Mouse (Mus musculus): Measurements from ENCODE around the gene Cyp2c70. TPM values are rescaled to one million over a fixed set of nuclear protein-coding genes. Genes with fewer than 3 reads are reported as not detected.
"Not testable (repeated sequence)": the region's sequence is repeated elsewhere in the genome, so short reads cannot be mapped to it uniquely, and the experiment has no call there.

Cyp2c70 gene
- polyA plus RNA-seq, 1 experiment: not detected

- Histone ChIP-seq H3K27ac (ENCODE audit: insufficient read depth, low read length) (no peak overlapping the region), H3K4me1 (ENCODE audit: control insufficient read depth, insufficient read depth, low read length) (no peaks in the 10 kb centered on the region), H3K4me3 (replicated peaks; ENCODE audit: insufficient read depth, low read depth, low read length) (no peak overlapping the region), H3K27me3 (ENCODE audit: control insufficient read depth, insufficient read depth, low read length) (no peaks in the 10 kb centered on the region)
- TF ChIP-seq POLR2A (IDR thresholded peaks at IDR 0.05; ENCODE audit: borderline replicate concordance, insufficient read depth, low read length) (no peak), CTCF (IDR thresholded peaks at IDR 0.05; ENCODE audit: borderline replicate concordance, insufficient read depth, low read depth, low read length) (no peak)
- WGBS: 70% methylated on average over 5 of the region's 5 CpGs
- no peak for DNase-seq
Observed at GRCm38 (mm10) chr19:40220878-40221277, 33.7 kb upstream of the Cyp2c70 start.

DNA sequence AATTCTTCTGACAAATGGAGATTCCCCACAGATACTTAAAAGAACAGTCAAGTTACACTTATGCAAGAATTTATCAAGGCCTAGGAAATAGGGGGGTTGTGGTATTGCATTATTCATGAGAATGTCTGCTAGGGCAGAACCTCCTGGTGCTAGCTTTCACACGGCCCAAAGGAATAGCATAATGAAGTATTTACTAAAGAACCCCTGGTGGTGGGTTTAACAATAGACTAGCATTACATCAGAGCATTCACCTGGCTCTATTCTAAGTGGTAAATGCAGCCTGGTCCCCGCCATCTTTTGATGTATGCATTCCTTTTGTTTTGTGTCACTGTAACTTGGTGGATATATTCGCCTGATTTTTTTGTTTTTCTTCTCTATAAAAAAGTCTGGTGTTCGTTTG is 15.8 kb upstream of the Cyp2c70 start:
- not testable (repeated sequence) for H3K27me3 ChIP-seq (ENCODE audit: control insufficient read depth, insufficient read depth, low read length); H3K27ac ChIP-seq (ENCODE audit: insufficient read depth, low read length); H3K4me1 ChIP-seq (ENCODE audit: control insufficient read depth, insufficient read depth, low read length); DNase-seq; H3K4me3 ChIP-seq (replicated peaks; ENCODE audit: insufficient read depth, low read depth, low read length)
- 7% methylated on average over 4 of the region's 4 CpGs for WGBS

GRCm38 (mm10) chr19:40190596-40190995 is 3.5 kb upstream of the Cyp2c70 start:
- no peak for DNase-seq
- 90% methylated on average over 10 of the region's 10 CpGs for WGBS

DNA sequence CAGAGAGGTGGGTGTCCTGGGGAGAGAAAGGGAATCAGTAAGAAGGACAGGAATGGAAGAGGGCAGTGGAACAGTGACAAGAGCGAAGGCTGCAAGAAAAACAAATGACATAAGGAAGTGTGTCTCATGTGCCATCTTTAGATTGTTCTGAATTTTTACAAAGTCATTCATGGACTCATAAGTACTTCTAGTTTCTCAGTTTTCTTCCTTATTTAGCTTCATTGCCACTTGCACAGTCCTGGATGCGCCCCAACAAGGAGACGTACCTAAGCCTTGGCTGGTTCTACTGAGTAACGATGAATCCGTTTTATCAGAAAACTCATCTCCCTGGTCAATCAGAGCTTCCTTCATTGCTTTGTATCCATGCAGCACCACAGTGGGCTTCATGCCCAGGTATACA is 3.5 kb downstream of the Cyp2c70 start:
- DNase-seq: no peak
- no peaks in the 10 kb centered on the region for H3K4me1 ChIP-seq (ENCODE audit: control insufficient read depth, insufficient read depth, low read length)
- no peak for TF ChIP-seq CTCF (IDR thresholded peaks at IDR 0.05; ENCODE audit: borderline replicate concordance, insufficient read depth, low read depth, low read length)
- no peak for TF ChIP-seq POLR2A (IDR thresholded peaks at IDR 0.05; ENCODE audit: borderline replicate concordance, insufficient read depth, low read length)
- H3K4me3 ChIP-seq (replicated peaks; ENCODE audit: insufficient read depth, low read depth, low read length): no peak overlapping the region
- WGBS: 92% methylated on average over 5 of the region's 5 CpGs
- no peaks in the 10 kb centered on the region for H3K27me3 ChIP-seq (ENCODE audit: control insufficient read depth, insufficient read depth, low read length)
- H3K27ac ChIP-seq (ENCODE audit: insufficient read depth, low read length): no peak overlapping the region

More at GRCm38 (mm10) chr19:40190596-40190995, 3.5 kb upstream of the Cyp2c70 start:
- H3K4me3 ChIP-seq (replicated peaks; ENCODE audit: insufficient read depth, low read depth, low read length): no peak overlapping the region
- H3K27ac ChIP-seq (ENCODE audit: insufficient read depth, low read length): no peak overlapping the region
- TF ChIP-seq CTCF (IDR thresholded peaks at IDR 0.05; ENCODE audit: borderline replicate concordance, insufficient read depth, low read depth, low read length) (no peak), POLR2A (IDR thresholded peaks at IDR 0.05; ENCODE audit: borderline replicate concordance, insufficient read depth, low read length) (no peak)
- no peaks in the 10 kb centered on the region for H3K4me1 ChIP-seq (ENCODE audit: control insufficient read depth, insufficient read depth, low read length)
- no peaks in the 10 kb centered on the region for H3K27me3 ChIP-seq (ENCODE audit: control insufficient read depth, insufficient read depth, low read length)

DNA sequence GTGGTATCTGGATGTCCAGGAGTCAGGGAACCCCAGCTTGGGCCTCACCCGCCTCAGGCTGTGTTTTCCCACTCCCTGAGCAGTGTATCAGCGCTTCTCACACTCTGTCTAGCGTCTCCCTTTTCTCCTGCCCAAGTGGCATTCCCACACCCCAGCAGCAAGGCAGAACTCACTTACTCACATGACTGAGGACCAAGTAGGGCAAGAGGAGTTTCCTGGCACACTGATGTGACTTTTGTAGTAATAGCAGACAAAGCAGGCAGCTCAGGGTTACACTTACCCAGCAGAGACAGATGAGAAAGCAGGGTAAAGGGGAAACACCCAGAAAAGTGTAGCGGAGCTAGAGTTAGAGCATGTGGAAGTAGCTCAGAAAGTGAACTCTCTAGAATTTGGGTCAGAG is 8.8 kb downstream of the Cyp2c70 start:
- Histone ChIP-seq H3K4me1 (ENCODE audit: control insufficient read depth, insufficient read depth, low read length) (no peaks in the 10 kb centered on the region), H3K27me3 (ENCODE audit: control insufficient read depth, insufficient read depth, low read length) (no peaks in the 10 kb centered on the region), H3K4me3 (replicated peaks; ENCODE audit: insufficient read depth, low read depth, low read length) (no peak overlapping the region), H3K27ac (ENCODE audit: insufficient read depth, low read length) (no peak overlapping the region)
- 77% methylated on average over 4 of the region's 4 CpGs for WGBS
- TF ChIP-seq POLR2A (IDR thresholded peaks at IDR 0.05; ENCODE audit: borderline replicate concordance, insufficient read depth, low read length) (no peak), CTCF (IDR thresholded peaks at IDR 0.05; ENCODE audit: borderline replicate concordance, insufficient read depth, low read depth, low read length) (no peak)
- no peak for DNase-seq

DNA sequence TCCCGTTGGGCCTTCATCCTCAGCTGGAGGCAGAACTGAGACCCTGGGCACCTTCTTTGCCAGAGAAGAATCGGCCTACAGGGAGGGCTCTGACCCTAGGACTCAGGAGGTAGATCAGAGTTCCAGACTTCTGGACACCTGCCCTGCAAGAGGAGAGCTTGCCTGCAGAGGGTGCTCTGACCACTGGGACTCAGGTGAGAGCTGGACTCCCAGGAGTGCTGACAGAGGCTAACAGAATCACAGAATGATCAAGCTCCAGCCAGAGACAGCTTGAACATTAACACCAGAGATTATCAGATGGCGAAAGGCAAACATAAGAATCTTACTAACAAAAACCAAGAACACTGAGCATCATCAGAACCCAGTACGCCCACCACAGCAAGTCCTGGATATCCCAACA is 18.7 kb downstream of the Cyp2c70 start:
- not testable (repeated sequence) for H3K4me3 ChIP-seq (replicated peaks; ENCODE audit: insufficient read depth, low read depth, low read length); H3K27ac ChIP-seq (ENCODE audit: insufficient read depth, low read length); H3K4me1 ChIP-seq (ENCODE audit: control insufficient read depth, insufficient read depth, low read length); DNase-seq; H3K27me3 ChIP-seq (ENCODE audit: control insufficient read depth, insufficient read depth, low read length)
- 87% methylated on average over 4 of the region's 4 CpGs for WGBS

DNA sequence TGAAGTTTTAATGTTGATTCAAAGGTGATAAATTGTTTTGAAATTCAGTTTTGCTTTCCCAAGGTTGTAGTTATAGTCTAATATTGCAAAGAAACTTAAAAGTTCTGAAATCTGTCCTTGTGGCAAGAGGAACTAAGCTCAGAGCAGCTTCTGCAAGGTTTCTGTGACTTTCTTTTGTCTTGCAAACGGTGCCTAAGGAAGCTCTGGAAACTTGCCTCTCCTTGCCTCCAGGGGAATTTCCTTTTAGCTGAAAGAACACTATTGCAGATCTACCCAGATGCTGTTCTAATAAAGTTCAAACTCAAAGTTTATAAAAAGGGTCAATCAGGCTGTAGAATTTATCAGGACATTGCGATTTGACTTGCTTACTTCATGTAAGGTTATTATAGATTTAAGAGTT is 60.1 kb downstream of the Cyp2c70 start:
- not testable (repeated sequence) for H3K4me1 ChIP-seq (ENCODE audit: control insufficient read depth, insufficient read depth, low read length); H3K27me3 ChIP-seq (ENCODE audit: control insufficient read depth, insufficient read depth, low read length); H3K27ac ChIP-seq (ENCODE audit: insufficient read depth, low read length); H3K4me3 ChIP-seq (replicated peaks; ENCODE audit: insufficient read depth, low read depth, low read length); DNase-seq
- 32% methylated on average over 2 of the region's 2 CpGs for WGBS

- H3K27me3 ChIP-seq (ENCODE audit: control insufficient read depth, insufficient read depth, low read length); H3K4me1 ChIP-seq (ENCODE audit: control insufficient read depth, insufficient read depth, low read length); H3K4me3 ChIP-seq (replicated peaks; ENCODE audit: insufficient read depth, low read depth, low read length); DNase-seq; H3K27ac ChIP-seq (ENCODE audit: insufficient read depth, low read length): not testable (repeated sequence)
- WGBS: 88% methylated on average over 3 of the region's 3 CpGs
Observed at GRCm38 (mm10) chr19:40125165-40125564, 62.0 kb downstream of the Cyp2c70 start.

- H3K4me1 ChIP-seq (ENCODE audit: control insufficient read depth, insufficient read depth, low read length); H3K27ac ChIP-seq (ENCODE audit: insufficient read depth, low read length); H3K4me3 ChIP-seq (replicated peaks; ENCODE audit: insufficient read depth, low read depth, low read length); DNase-seq; H3K27me3 ChIP-seq (ENCODE audit: control insufficient read depth, insufficient read depth, low read length): not testable (repeated sequence)
- 84% methylated on average over 13 of the region's 13 CpGs for WGBS
Observed at GRCm38 (mm10) chr19:40119624-40120023, 67.5 kb downstream of the Cyp2c70 start.

Other genes starting within 250 kb of the Cyp2c70 start
- not detected in 2 replicates for gene Cyp2c37, start 194.9 kb downstream of the Cyp2c70 start, polyA plus RNA-seq (2012; rRNA removed)
- not detected in 2 replicates for gene Cyp2c54, start 113.5 kb downstream of the Cyp2c70 start, polyA plus RNA-seq (2012; rRNA removed)
- gene Cyp2c50, start 97.6 kb downstream of the Cyp2c70 start, polyA plus RNA-seq (2012; rRNA removed): not detected in 2 replicates
- 20.1 and 23.2 TPM in 2 replicates for gene Pdlim1, start 84.5 kb upstream of the Cyp2c70 start, polyA plus RNA-seq (2012; rRNA removed)

All from cerebellum, adult 2 months (tissue).